Mouse (Mus musculus) liver, embryonic 11.5 days (tissue): Measurements from ENCODE around the gene Smpd4. TPM values are rescaled to one million over a fixed set of nuclear protein-coding genes. Genes with fewer than 3 reads are reported as not detected.

Source experiments
- ATAC-seq: fragments of 200-750 bp; cut with Nextera tagmentation; replicated peaks from 2 replicates; pipeline ENCODE4 v1.8.0; 2017; ENCODE audit warnings: moderate number of reproducible peaks, mild to moderate bottlenecking, moderate TSS enrichment, moderate library complexity; ENCODE audit not compliant: low FRiP score
- DNase-seq: peaks from one replicate; pipeline ENCODE4 v3.0.0-alpha.2; 2017; ENCODE audit warnings: low spot score
- H3K27ac ChIP-seq: fragments of 300-500 bp; sonication (generic); 2 replicates; pipeline ENCODE4 v1.5.1; 2014; ENCODE audit warnings: mild to moderate bottlenecking, low read depth, low read length, control low read depth
- H3K27me3 ChIP-seq: fragments of 300-500 bp; sonication (generic); replicated peaks from 2 replicates; pipeline ENCODE4 v1.6.1; 2014; ENCODE audit warnings: low read length, mixed read lengths; ENCODE audit not compliant: control insufficient read depth, insufficient read depth
- H3K36me3 ChIP-seq: fragments of 300-500 bp; sonication (generic); 2 replicates; pipeline ENCODE4 v1.6.1; 2014; ENCODE audit warnings: mild to moderate bottlenecking, low read length, moderate library complexity, mixed read lengths; ENCODE audit not compliant: control insufficient read depth, insufficient read depth
- H3K4me1 ChIP-seq: fragments of 300-500 bp; sonication (generic); replicated peaks from 2 replicates; pipeline ENCODE4 v1.6.1; 2014; ENCODE audit warnings: low read length, mixed read lengths; ENCODE audit not compliant: control insufficient read depth, insufficient read depth
- H3K4me2 ChIP-seq: fragments of 300-500 bp; sonication (generic); 2 replicates; pipeline ENCODE4 v1.6.1; 2014; ENCODE audit warnings: mild to moderate bottlenecking, control low read depth, moderate library complexity
- H3K4me3 ChIP-seq: fragments of 300-500 bp; sonication (generic); 2 replicates; pipeline ENCODE4 v1.5.1; 2014; ENCODE audit warnings: low read depth, low read length, control low read depth
- H3K9ac ChIP-seq: fragments of 300-500 bp; sonication (generic); 2 replicates; pipeline ENCODE4 v1.6.1; 2014; ENCODE audit warnings: low read depth, low read length, control low read depth
- H3K9me3 ChIP-seq: fragments of 300-500 bp; sonication (generic); 2 replicates; pipeline ENCODE4 v1.6.1; 2016; ENCODE audit warnings: low read length, inconsistent platforms, mixed read lengths; ENCODE audit not compliant: control insufficient read depth
- WGBS: fragments of 180-500 bp; shearing (Covaris S2); extraction: QIAGEN DNeasy Blood & Tissue Kit; methylation state at CpG from one replicate; pipeline ENCODE4 v1.1.7; 2014; 5-methylcytosine and 5-hydroxymethylcytosine counted together
- polyA plus RNA-seq: library from polyadenylated mRNA; unstranded; fragments of >200 nt; fragmentation: Nextera tagmentation; extraction: Ambion mirVana; gene quantifications from 2 replicates; pipeline ENCODE4 v1.2.1, GENCODE M21; 2014

Gene Smpd4
- polyA plus RNA-seq: 53.4 and 60.5 TPM in 2 replicates

DNA sequence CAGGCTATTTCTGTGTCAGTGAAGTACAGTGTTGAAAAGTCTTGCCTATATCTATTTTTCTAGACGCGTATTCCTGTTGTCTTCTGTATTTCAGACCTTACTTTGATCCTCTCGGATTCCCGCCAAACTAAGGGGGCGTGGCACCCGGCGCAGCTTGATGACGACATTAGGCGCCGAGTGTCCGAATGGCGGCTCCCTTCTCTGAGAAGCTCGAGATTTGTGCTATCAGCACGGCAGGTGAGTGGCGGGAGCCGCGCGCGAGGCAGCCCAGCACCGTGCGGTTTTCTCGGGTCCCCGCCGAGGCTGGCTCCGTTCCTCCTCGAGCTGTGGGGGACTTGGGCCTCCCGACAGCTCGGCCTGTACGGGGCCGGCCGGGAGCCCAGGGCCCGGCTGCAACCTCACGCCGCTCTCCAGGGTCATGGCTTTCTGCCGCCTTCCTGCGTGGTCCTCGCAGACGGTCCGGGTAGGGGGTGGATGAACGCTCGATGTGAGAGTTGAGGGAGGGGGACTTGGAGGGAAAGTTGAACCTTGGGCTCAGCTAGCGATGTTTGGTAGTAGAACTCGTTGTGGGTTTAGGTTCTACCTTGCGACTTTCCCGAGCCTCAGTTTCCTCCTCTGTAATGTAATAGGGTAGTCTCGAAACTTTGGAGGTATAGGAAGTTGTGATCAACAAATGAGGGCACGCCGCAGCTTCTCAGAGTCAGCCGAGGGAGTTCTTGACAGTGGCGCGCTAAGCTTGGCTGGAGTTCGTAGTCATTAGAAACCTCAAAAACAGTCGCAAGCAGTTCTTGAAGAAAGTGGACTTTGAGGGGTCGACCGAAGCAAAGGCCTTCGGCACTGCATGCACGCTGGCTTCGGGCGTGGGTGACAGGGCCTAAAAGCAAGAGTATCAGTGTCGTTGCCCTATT, at the start of gene Smpd4:
Gene Smpd4, plus strand, starts transcription at position 157 of the 908 bp plus-strand sequence.
- Histone ChIP-seq H3K27me3 (no peaks in the 10 kb centered on the region), H3K9me3 (no peaks in the 10 kb centered on the region), H3K27ac (peak within 1 kb of the TSS; percentile 69), H3K36me3 (peaks cover 3% of the 10 kb centered on the region; the same call in 1 of the 2 replicates), H3K4me1 (peaks cover 7% of the 10 kb centered on the region), H3K4me3 (peak within 1 kb of the TSS; percentile 94), H3K9ac (peak within 1 kb of the TSS; percentile 96), H3K4me2 (peak within 1 kb of the TSS; percentile 73)
- DNase-seq (peak; percentile 96), ATAC-seq (peak; percentile 80)
- WGBS: 2% methylated on average over 60 of the region's 60 CpGs

DNA sequence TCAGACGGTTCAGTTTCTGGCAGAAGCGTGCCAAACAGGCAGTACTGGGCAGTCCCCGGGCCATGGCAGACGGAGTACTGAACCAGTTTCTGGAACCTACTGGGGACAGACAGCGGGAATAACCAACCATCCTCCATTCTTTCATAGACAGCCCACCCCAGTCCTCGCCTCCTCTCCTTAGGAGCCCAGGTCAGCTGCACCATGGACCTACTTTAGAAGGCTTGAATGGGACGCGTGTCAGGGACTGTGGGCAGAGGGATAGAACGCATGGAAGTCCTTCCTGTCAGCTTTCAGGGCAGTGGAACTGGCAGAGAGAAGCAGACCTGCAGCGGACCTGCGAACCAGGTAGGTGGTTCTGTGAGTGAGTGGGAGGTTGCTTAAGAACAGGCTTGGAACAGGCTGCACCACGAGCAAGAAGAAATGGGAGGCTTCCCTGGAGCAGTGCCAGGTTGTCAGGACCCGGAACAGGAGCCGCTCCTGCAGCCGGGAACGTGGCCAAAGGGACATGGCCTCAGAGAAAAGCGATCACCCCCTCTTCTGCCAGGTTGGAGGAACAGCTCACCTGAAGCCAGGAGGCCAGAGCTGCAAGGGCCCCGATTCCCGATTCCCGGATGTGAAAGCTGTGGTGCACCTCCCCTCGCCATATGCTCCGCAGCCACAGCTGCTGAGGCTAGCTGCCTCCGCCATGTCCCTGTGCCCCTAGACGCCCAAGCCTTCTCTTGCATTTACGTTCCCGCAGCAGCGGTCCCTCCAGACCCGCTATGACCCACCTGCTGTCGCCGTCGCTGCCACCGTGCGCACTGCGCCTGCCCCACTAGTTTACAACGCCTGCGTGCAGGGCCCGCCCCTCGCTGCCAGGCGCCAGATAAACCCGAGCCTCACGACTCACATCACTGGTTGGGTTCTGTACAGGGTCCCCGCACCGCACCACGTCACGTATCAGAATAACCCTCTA, 43.0 kb upstream of the Smpd4 start:
- peak; percentile 50 for DNase-seq
- H3K27ac ChIP-seq: no peak overlapping the region
- peak overlapping the region; percentile 11 for H3K9ac ChIP-seq
- H3K4me2 ChIP-seq: peak overlapping the region; percentile 73
- ATAC-seq: peak; percentile 58; the same call in 1 of the 2 replicates
- peak overlapping the region; percentile 47 for H3K4me3 ChIP-seq
- peaks cover 48% of the 10 kb centered on the region for H3K27me3 ChIP-seq
- peaks cover 4% of the 10 kb centered on the region; the same call in 1 of the 2 replicates for H3K4me1 ChIP-seq
- H3K36me3 ChIP-seq: no peaks in the 10 kb centered on the region
- WGBS: 15% methylated on average over 45 of the region's 45 CpGs
- H3K9me3 ChIP-seq: no peaks in the 10 kb centered on the region

DNA sequence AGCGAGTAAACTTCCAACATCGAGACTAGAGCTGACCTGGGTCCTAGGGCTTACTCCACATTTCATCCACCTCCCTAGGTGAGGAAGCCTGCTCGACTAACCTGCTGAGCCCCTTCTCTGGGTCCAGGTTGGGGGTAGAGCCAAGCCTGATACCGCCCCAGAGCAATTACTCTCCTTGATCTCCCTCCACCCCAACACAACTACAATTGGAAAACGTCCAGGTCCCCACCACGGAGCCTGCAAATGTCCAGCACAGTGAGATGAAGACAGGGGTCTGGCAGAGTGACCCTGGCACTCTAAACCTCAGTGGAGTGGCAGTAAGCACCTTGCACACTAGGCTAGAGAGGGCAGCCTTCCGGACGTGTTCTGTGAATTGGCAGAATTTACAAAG, 42.3 kb upstream of the Smpd4 start:
- Histone ChIP-seq H3K4me2 (peak overlapping the region; percentile 73), H3K36me3 (no peaks in the 10 kb centered on the region), H3K27me3 (peaks cover 47% of the 10 kb centered on the region), H3K27ac (no peak overlapping the region), H3K4me1 (peaks cover 4% of the 10 kb centered on the region; the same call in 1 of the 2 replicates), H3K4me3 (peak overlapping the region; percentile 47), H3K9me3 (no peaks in the 10 kb centered on the region), H3K9ac (peak overlapping the region; percentile 11; the same call in 1 of the 2 replicates)
- DNase-seq (no peak), ATAC-seq (no peak)
- 31% methylated on average over 8 of the region's 8 CpGs for WGBS

DNA sequence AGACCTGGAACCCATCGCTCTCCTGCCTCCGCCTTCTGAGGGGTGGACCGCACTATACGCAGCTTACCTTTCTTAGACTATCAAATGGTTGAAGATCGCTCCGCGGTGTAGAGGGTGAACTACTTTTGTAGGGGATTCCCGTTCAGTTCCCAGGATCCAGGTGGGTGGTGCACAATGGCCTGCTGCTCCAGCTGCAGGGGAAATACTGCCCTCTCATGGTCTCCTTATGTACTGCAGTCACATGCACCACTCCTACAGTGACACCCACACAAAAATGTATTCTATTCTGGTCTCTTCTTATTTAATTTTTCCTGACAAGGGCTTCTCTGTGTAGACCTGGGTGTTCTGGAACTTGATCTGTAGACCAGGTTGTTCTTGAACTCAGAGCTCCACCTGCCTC, 36.1 kb upstream of the Smpd4 start, which contains the start of gene Slc7a4:
Gene Slc7a4, minus strand, starts transcription at position 151 of the 400 bp plus-strand sequence.
- H3K9ac ChIP-seq: no peak within 1 kb of the TSS
- H3K36me3 ChIP-seq: no peaks in the 10 kb centered on the region
- 21% methylated on average over 8 of the region's 8 CpGs for WGBS
- no peak for ATAC-seq
- no peaks in the 10 kb centered on the region for H3K4me1 ChIP-seq
- H3K4me2 ChIP-seq: no peak within 1 kb of the TSS
- H3K9me3 ChIP-seq: no peaks in the 10 kb centered on the region
- DNase-seq: no peak
- H3K27ac ChIP-seq: no peak within 1 kb of the TSS
- H3K27me3 ChIP-seq: peaks cover 4% of the 10 kb centered on the region; the same call in 1 of the 2 replicates
- no peak within 1 kb of the TSS for H3K4me3 ChIP-seq

DNA sequence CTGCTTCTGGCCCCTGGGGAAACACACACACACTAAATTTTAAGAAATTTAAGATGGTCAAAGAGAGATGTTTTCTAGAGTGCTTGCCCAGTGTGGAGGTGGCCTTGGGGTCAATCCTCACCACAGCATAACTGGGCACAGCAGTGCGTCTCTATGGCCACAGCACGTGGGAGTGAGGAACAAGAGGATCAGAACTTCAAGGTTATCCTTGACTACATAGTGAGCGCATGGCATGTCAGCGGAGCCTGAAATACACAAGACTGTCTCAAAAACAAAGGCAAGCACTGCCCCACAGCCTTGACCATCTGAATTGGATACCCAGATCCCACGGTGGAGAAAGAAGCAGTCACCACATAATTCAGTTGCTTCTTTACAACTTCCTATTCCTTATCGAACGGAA, 34.6 kb upstream of the Smpd4 start:
- WGBS: 81% methylated on average over 7 of the region's 7 CpGs
- H3K4me2 ChIP-seq: no peak overlapping the region
- no peaks in the 10 kb centered on the region; the same call in 1 of the 2 replicates for H3K9me3 ChIP-seq
- H3K4me3 ChIP-seq: no peak overlapping the region
- DNase-seq: no peak
- H3K27me3 ChIP-seq: no peaks in the 10 kb centered on the region
- no peaks in the 10 kb centered on the region for H3K4me1 ChIP-seq
- no peak for ATAC-seq
- no peaks in the 10 kb centered on the region for H3K36me3 ChIP-seq
- no peak overlapping the region for H3K9ac ChIP-seq
- no peak overlapping the region for H3K27ac ChIP-seq

DNA sequence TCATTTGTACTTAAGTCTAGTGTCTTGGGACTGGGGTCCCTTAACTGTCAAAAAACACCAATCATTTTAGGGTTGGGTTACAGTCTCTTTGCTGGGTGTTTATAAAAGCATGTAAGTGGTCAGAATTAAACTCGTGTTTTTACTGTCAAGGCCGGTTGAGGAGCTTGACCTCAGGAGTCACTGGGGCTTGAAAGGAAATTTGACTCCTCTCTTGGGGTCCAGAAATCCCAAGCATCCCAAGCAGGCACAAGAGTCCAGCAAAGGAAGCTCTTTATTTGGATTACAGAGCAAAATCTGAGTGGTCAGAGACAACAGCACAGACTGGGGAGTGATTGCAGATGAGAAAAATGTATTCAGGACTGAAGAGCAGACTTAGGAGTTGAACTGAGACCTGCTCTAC, 28.4 kb upstream of the Smpd4 start:
- 46% methylated on average over 2 of the region's 2 CpGs for WGBS
- Histone ChIP-seq H3K27me3 (no peaks in the 10 kb centered on the region), H3K27ac (no peak overlapping the region), H3K9ac (no peak overlapping the region), H3K9me3 (no peaks in the 10 kb centered on the region; the same call in 1 of the 2 replicates), H3K4me3 (no peak overlapping the region), H3K4me2 (no peak overlapping the region), H3K36me3 (no peaks in the 10 kb centered on the region), H3K4me1 (no peaks in the 10 kb centered on the region)
- ATAC-seq (no peak), DNase-seq (no peak)

DNA sequence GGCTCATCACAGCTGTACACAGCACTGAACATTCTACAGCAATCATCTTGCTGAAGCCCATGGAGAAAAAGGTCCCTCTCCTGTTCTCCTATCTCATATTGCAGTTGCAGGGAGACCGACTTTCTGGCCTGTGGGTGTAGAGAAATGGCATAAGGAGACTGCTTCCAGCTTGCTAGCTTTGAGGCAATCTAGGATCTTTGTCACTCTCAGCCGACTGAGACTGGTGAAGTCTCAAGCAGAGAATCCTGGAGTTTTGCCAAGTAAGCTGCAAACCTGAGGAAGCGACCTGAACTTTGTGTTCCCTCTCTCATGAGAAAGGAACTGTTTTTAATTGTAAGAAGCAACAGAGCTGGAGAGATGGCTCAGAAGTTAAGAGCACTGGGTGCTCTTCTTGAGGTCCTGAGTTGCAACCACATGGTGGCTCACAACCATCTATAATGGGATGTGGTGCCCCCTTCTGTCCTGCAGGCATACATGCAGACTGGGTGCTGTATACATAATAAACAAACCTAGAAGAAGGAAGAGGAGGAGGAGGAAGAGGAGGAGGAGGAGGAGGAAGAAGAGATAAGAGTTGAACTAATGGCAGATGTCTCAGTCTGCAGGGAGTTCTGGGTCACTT, 18.1 kb upstream of the Smpd4 start:
- 70% methylated on average over 3 of the region's 3 CpGs for WGBS
- H3K4me1 ChIP-seq: no peaks in the 10 kb centered on the region
- no peak overlapping the region for H3K9ac ChIP-seq
- ATAC-seq (peak; percentile 26), DNase-seq (no peak)
- no peak overlapping the region for H3K4me3 ChIP-seq
- no peaks in the 10 kb centered on the region for H3K9me3 ChIP-seq
- no peak overlapping the region for H3K4me2 ChIP-seq
- H3K36me3 ChIP-seq: no peaks in the 10 kb centered on the region
- H3K27me3 ChIP-seq: no peaks in the 10 kb centered on the region
- H3K27ac ChIP-seq: no peak overlapping the region

DNA sequence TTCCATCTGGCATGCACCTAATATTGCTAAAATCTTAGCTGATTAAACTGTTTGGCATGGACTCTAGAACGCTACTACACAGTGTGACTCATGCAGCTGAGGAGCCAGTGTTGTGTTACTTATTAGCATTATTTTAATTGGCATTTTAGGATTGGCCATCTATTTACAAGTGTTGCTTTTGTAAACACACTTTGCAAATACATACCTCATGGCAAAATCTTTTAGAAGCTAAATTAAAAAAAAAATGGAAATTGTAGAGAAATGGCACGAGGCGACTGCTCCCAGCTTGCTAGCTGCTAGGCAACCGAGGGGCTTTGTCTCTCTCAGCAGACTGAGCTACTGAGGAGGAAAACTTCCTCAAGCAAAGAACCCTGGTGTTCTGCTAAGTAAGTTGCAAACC, 14.2 kb upstream of the Smpd4 start:
- H3K27ac ChIP-seq: no peak overlapping the region
- H3K27me3 ChIP-seq: no peaks in the 10 kb centered on the region
- H3K36me3 ChIP-seq: no peaks in the 10 kb centered on the region
- no peak overlapping the region for H3K4me2 ChIP-seq
- ATAC-seq: no peak
- H3K9me3 ChIP-seq: no peaks in the 10 kb centered on the region
- no peak overlapping the region for H3K9ac ChIP-seq
- no peak overlapping the region for H3K4me3 ChIP-seq
- no peak for DNase-seq
- WGBS: 73% methylated on average over 4 of the region's 4 CpGs
- H3K4me1 ChIP-seq: no peaks in the 10 kb centered on the region
